ENCODE assay signal across 12 mouse cellular contexts in genomic region chr14:93826042-93826462, GRCm38 (mm10).
DNase-seq lines count a peak whose midpoint lies in the region; ATAC-seq and TF ChIP-seq lines count a peak whose summit lies in the region.
"Had no signal": no experiment of that assay in that cellular context is flagged by ENCODE, and none has a peak within 500 bp of the region (broad histone marks: within the 10 kb centered on the region; RNA-seq: fewer than 3 reads in every experiment).

No protein-coding gene starts in this region.

- H3K9me3 ChIP-seq in hindbrain, postnatal 0 days (ENCODE audit: low read length): no peaks in the 10 kb centered on the region
- no peaks in the 10 kb centered on the region for H3K9me3 ChIP-seq in intestine, embryonic 16.5 days (ENCODE audit: control insufficient read depth, low read length)
- no peaks in the 10 kb centered on the region for H3K9me3 ChIP-seq in heart, embryonic 10.5 days

- no peaks in the 10 kb centered on the region for H3K27me3 ChIP-seq in hindbrain, postnatal 0 days (ENCODE audit: insufficient read depth, low read length)
- no peaks in the 10 kb centered on the region for H3K27me3 ChIP-seq in intestine, embryonic 16.5 days (replicated peaks; ENCODE audit: control insufficient read depth, insufficient read depth, low read length)
- no peaks in the 10 kb centered on the region for H3K27me3 ChIP-seq in heart, embryonic 10.5 days (ENCODE audit: insufficient read depth, poor library complexity, severe bottlenecking)

- no peak for TF ChIP-seq CTCF in hindbrain, postnatal 0 days (IDR thresholded peaks at IDR 0.05; ENCODE audit: low read depth)

- 30% methylated on average over 6 of the region's 6 CpGs for WGBS in hindbrain, postnatal 0 days
- WGBS in intestine, embryonic 16.5 days: 42% methylated on average over 6 of the region's 6 CpGs
- 72% methylated on average over 6 of the region's 6 CpGs for WGBS in heart, embryonic 10.5 days

- no peak overlapping the region for H3K4me3 ChIP-seq in hindbrain, postnatal 0 days (ENCODE audit: low read length)
- no peak overlapping the region for H3K4me3 ChIP-seq in intestine, embryonic 16.5 days (ENCODE audit: low read length)
- no peak overlapping the region for H3K4me3 ChIP-seq in heart, embryonic 10.5 days
- H3K4me3 ChIP-seq: erythroblast, embryonic 14.5 days had no signal

- peak overlapping the region; percentile 30; the same call in 1 of the 2 replicates for H3K4me2 ChIP-seq in hindbrain, postnatal 0 days (ENCODE audit: low read depth, low read length)
- H3K4me2 ChIP-seq in intestine, embryonic 16.5 days (ENCODE audit: low read depth, low read length): no peak overlapping the region
- H3K4me2 ChIP-seq: heart, embryonic 11.5 days; liver, embryonic 11.5 days had no signal

- 0 out of 2 replicates have a peak, but pooled peaks cover 4% of the 10 kb centered on the region for H3K4me1 ChIP-seq in hindbrain, postnatal 0 days (ENCODE audit: insufficient read depth, low read length)
- no peaks in the 10 kb centered on the region for H3K4me1 ChIP-seq in intestine, embryonic 16.5 days (ENCODE audit: control insufficient read depth, insufficient read depth, low read length)
- H3K4me1 ChIP-seq in heart, embryonic 10.5 days: no peaks in the 10 kb centered on the region

- no peaks in the 10 kb centered on the region for H3K36me3 ChIP-seq in hindbrain, postnatal 0 days (ENCODE audit: insufficient read depth, low read length)
- no peaks in the 10 kb centered on the region for H3K36me3 ChIP-seq in intestine, embryonic 16.5 days (ENCODE audit: control insufficient read depth, insufficient read depth, low read length)
- no peaks in the 10 kb centered on the region for H3K36me3 ChIP-seq in heart, embryonic 10.5 days

- H3K27ac ChIP-seq in hindbrain, postnatal 0 days: 0 out of 2 replicates have a peak overlapping the region, but pooled peaks have one; percentile 51
- H3K27ac ChIP-seq in intestine, embryonic 16.5 days (ENCODE audit: low read length): no peak overlapping the region
- H3K27ac ChIP-seq in heart, embryonic 10.5 days: no peak overlapping the region

- ATAC-seq in hindbrain, postnatal 0 days: 0 out of 2 replicates have a peak, but pooled peaks have one; percentile 66
- ATAC-seq in intestine, embryonic 16.5 days: no peak
- no peak for ATAC-seq in monocyte, adult 5-6 weeks (replicated peaks; ENCODE audit: insufficient number of reproducible peaks, low FRiP score, low TSS enrichment, poor library complexity, severe bottlenecking)
- ATAC-seq: intestine, postnatal 0 days had no signal

- H3K9ac ChIP-seq in hindbrain, postnatal 0 days (replicated peaks; ENCODE audit: low read length): no peak overlapping the region
- no peak overlapping the region for H3K9ac ChIP-seq in intestine, embryonic 16.5 days (ENCODE audit: low read depth, low read length)

- peak; percentile 11 for DNase-seq in embryo, embryonic 10 days (ENCODE audit: low spot score)
- DNase-seq in embryo, embryonic 9.5 days (ENCODE audit: extremely low spot score): no peak
- peak; percentile 7 for DNase-seq in ES-CJ7 (ENCODE audit: low read depth, low spot score)
- DNase-seq in cerebellum, adult 9-11 months: peak; percentile 59
- DNase-seq in hindbrain, postnatal 0 days (ENCODE audit: low spot score): peak; percentile 59
- DNase-seq in heart, embryonic 10.5 days (ENCODE audit: low spot score): no peak

Comparison
In these comparisons a context has a peak if more than half of its experiments do, and no peak if none do; other contexts are left out.
1. DNase-seq: peak in embryo, embryonic 10 days (single experiment), ES-CJ7 (single experiment), cerebellum, adult 9-11 months (single experiment) and hindbrain, postnatal 0 days (single experiment); none in embryo, embryonic 9.5 days (single experiment) and heart, embryonic 10.5 days (single experiment).